Mouse (Mus musculus) left cerebral cortex, adult 9 months (tissue): ENCODE measurements around the gene Gclm.
"Not testable (repeated sequence)": the region's sequence is repeated elsewhere in the genome, so short reads cannot be mapped to it uniquely, and the experiment has no call there.

Source experiments
- DNase-seq, 2 experiments: peaks; one replicate each; pipeline ENCODE4 v3.0.0; 2022; ENCODE audit warnings: low spot score in 2 of 2

The Gclm gene

DNA sequence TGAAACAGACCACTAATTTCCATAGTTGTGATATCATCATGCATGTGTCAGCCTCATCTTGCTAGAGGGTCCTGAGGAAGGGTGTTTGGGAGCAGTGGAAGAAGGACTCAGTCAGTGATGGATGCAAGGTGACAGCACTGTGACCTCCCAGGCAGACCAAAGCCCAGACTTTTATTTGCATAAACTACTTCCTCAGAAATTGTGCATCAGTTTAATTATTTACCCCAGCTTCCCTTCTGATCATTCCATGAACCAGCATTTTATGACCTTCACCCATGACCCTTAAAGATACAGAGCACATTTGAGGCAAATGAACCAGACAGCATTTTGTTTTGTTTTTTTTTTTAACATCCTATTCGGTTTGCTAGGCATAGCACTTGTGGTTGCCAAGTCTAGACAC is 9.6 kb upstream of the Gclm start:
- DNase-seq, result no peak

DNA sequence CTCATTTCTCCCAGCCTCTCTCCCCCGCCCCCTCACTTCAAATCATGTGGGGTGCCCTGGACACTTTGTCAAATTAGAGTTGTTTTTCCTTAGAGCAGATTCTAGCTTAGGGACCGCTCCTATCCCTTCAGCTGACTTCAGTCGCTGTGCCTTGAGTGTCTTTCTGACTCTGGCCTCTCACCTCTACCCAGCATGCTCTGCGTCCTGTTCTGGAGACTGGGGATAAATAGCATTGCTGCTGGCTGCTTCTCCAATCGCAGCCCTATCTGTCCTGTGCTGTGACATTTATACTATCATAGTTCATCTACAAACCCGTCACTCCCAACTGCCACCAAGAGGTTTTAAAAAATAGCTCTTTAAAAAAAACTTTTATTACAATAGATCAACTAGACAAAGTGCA is 2.5 kb upstream of the Gclm start:
- DNase-seq, result no peak

GRCm38 (mm10) chr3:122243416-122244167 is 1.8 kb upstream of the Gclm start:
- DNase-seq, result no peak

- DNase-seq, result no peak
Measured at GRCm38 (mm10) chr3:122244759-122245158, 598 bp upstream of the Gclm start.

DNA sequence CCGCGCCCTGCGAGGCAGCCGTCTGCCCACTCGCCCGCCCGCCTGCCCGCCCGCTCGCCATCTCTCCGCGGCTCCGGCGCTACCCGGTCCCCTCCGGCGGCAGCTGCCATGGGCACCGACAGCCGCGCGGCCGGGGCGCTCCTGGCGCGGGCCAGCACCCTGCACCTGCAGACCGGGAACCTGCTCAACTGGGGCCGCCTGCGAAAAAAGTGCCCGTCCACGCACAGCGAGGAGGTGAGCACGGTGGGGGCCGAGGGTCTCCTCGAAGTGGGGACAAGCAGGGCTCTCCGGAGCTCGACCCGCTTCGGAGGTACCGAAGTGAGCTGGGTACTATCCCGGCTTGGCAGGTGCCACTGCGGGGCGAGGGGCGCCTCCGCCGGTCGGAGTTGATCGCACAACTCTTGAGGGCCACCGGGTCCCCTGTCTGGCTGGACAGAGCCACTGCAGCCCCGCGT is 548 bp downstream of the Gclm start:
- DNase-seq, result peak in 1 of 2 experiments; percentile 41

DNA sequence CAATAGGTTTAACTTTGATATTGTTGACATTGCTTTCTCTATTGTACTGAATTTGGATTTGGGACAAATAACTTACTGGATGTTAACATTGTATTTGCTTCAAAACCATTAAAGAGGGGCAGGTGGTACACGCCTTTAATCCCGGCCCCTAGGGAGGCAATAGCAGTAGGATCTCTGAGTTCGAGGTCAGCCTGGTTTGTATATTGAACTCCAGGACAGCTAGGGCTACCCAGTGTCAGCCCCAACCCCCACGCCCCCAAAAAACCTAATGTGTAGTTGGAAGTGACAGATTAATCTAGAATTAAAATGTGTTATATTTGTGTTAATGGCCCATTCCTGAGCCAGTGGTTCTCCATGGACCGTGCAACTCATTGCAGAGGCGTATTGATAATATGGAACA is 1.0 kb downstream of the Gclm start:
- no peak for DNase-seq

GRCm38 (mm10) chr3:122246986-122247767 is 1.8 kb downstream of the Gclm start:
- DNase-seq, result no peak

DNA sequence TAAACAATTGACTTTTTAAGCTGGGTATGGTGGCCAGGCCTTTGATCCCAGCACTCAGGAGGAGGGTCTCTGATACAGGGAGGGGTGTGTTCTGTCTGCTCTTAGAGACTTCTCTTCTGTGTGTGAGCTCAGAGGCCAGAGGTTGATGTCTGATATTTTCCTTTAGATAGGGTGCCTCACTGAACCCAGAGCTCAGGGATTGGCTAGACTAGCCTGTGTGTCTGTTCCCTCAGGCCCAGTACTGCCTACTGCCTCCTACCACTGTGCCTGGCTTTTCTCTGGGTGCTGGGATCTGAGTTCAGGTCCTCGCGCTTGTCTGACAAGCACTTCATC is 2.4 kb downstream of the Gclm start:
- DNase-seq, result no peak

DNA sequence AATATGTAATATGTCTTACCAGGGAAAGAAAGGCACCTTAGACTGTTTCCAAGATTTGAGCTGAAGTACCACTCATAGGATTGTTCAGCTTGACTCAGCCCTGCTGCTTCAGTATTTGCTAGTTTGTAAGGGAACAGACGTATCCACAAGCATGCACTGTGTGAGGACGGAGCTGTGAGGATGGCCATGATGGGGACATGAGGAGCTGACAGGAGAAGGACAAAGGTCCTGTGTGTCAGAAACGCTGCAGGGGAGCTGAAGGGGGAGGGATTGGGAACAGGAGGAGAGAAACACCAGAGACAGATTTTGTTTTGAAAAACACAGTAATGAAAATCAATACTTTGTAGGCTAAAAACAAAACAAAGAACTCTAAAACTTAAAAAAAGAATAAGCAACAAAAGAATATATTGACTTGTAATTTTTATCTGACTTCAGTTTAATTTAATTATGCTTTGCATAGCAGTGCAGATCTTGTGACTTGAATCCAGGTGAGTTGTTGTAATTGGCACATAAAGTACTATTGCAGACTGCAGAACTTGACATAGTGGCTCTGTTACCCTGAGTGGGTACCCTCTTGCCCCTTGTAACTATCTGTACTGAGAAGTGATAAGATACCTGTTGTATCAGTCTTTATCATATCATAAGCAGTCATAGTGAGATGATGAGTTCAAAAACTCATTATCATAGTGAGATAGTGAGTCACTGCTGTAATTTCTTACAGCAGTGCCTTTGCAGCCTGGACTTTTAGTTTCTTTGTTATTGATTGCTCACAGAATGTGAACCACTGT is 7.3 kb downstream of the Gclm start:
- DNase-seq, result no peak

DNA sequence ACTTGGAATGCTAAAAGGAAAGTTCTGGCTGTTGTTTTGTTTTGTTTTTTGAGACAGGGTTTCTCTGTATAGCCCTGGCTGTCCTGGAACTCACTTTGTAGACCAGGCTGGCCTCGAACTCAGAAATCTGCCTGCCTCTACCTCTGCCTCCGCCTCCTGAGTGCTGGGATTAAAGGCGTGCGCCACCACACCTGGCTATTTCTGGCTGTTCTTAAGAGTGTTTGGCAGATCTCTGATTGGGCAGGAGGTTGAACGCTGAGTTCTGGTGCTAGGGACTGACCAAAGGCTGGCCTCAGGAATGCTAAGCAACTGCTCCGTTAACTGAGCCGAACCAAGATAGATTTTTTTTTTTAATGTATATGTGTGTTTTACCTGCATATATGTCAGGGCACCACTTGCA is 8.7 kb downstream of the Gclm start:
- not testable (repeated sequence) for DNase-seq

DNA sequence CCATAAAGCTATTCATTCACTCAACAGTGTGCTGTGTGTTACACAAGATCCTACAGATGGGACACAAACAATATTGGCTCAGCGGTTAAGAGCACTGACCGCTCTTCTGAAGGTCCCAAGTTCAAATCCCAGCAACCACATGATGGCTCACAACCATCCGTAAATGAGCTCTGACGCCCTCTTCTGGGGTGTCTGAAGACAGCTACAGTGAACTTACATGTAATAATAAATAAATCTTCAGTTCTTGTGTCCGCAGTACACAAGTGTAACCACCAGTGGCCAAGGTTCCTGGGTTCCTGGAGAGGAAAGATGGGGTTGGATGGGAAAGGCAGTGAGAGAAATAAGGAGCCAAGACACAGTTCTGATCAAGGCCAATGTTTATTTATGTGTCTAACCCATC is 24.6 kb downstream of the Gclm start:
- DNase-seq, result no peak

DNA sequence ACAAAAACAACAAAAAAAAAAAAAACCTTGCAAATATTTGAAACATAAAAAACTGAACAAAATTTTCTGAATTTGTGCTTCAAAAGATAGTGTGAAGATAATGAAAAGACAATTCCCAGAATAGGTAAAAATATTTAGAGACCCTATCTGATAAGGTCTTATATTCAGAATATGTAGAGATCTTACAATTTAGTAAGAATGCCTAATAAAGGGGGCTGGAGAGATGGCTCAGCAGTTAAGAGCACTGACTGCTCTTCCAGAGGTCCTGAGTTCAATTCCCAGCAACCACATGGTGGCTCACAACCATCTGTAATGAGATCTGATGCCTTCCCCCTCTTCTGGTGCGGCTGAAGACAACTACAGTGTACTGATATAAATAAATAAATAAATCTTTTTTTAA is 27.2 kb downstream of the Gclm start:
- DNase-seq, result not testable (repeated sequence)

GRCm38 (mm10) chr3:122273407-122274240 is 28.3 kb downstream of the Gclm start:
- no peak for DNase-seq

DNA sequence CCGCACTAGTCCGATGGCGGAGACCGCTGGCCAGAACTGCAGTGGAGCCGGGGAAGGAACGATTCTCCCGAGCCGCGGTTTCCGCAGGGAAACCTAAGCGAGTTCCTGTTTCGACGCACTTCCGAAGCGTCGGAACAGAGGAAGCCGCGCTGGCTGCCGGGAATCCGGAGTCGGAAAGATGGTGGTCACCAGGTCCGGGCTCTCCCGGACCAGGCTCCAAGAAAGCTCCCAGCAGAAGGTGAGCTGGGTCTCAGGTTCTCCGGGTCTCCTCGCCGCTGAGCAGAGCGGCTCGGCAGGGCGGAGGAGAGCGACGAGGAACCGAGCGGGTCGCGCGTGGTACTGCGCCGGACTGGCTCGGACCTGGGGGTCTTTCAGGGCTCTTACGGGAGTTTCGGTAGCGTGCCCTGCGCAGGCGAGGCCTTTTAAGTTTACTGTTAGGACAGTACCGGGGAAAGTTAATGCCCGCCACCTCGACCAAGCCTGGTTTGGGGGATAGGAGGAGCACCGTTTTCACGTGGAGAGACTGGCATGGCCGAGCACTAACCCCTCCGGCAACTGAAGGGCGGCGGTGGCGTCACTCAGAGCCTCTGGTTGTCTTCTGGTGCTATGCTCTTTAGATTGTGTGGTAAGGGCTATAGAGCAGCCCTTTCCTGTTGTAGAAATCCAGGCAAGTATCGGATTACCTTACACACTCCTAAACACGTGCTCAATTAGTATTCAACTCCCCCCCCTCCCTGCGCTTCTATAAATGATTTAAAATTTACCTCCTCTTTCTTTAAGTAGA is 29.1 kb downstream of the Gclm start, which contains the start of gene Dnttip2:
TSS of gene Dnttip2 (plus strand) at position 148 of the 784 bp plus-strand sequence.
- DNase-seq, result peak; percentile 76 to 92

GRCm38 (mm10) chr3:122275111-122275510 is 29.8 kb downstream of the Gclm start:
- DNase-seq, result no peak

DNA sequence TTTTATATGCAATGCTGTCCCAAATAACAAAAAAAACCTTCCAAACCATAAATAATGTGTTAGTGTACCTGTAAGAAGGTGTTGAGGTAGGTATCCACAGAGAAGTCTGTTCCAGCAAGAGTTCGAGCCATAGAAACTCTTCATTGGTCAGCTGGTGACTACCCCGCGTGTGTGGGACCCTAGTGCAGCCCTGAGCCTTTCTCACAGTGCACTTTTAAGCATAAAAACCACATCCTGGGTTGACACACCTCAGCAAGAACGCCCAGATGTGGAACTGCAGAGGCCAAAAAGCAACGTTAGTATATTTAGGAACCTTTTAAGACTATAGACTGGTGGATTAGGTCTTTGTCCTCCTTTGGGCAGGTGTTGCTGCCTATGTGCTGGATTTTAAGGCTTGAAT is 41.8 kb downstream of the Gclm start:
- DNase-seq, result no peak

DNA sequence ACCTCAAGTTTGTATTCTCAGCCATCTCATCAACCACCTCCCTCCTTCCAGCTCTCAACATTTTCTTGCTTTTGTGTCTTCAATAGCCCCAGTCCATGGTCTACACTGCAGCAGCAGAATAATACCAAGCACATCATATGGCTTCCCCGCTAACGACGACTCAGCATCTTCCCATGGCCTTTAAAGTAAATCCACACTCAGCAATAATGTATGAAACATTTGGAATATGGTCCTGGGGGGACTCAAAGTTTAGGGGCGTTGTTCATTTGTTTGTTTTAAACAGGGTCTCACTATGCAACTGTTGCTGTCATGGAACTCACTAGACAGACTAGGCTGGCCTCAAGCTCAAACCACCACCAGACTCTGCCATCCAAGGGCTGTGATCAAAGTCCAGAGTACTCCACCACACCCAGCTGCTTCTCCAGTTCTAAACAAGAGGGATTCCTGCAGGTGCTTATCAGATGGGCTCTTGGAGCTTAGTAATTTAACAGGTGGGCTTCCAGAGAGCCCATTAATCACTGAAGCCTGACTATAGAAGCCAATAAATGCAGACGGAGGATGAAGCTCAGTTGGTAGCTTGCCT is 43.3 kb downstream of the Gclm start:
- DNase-seq, result no peak

- DNase-seq, result not testable (repeated sequence)
Measured at GRCm38 (mm10) chr3:122289344-122289743, 44.0 kb downstream of the Gclm start.

DNA sequence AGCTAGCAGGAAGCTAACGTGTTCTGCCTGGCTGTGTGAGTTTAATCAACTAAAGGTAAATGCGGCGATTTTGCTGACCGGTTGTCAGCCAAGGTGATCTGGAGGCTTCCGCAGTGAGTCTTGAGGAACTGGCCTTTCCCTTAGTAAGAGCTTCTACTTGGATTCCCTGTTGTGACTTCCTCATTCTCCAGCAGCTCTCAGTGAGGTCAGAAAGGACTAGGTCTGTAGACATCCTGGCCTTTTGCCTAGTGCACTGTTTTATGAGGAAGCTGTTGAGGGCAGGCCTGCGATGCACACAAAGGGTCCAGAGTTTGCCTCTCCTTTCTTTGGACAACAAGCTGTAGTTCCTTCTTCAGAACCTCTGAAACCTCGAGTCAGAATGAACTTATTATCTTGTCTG is 45.3 kb downstream of the Gclm start:
- peak in 1 of 2 experiments; percentile 28 for DNase-seq

DNA sequence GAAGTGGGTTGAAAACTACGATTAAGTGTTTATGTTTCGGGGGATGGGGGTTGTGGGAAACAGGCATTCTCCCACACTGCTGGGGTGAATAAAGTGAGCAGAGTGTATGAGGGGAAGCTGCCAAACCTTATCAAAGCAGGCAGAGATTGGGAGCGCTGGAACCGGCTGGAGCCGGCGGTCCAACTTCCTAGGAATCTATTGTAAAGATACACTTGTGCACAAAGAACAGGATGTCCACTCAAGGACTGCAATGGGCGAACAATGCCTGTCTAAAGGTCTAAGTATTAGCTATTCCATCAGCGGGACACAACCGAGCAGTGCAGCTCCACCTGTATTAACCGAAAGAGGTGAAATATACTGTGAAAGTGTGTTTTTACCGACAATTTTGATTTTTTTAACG is 46.5 kb downstream of the Gclm start:
- DNase-seq, result no peak
